Mouse (Mus musculus) thymus, postnatal 25 days (tissue): Measurements from ENCODE around the gene Atg4b.

Experiments used
- DNase-seq: peaks from one replicate; pipeline ENCODE4 v3.0.0; 2022

Atg4b gene

GRCm38 (mm10) chr1:93751290-93751689 is at the start of gene Atg4b:
Gene Atg4b, plus strand, starts transcription at chr1:93751500.
- DNase-seq = no peak

- DNase-seq = no peak
Observed at GRCm38 (mm10) chr1:93702106-93702505, 49.2 kb upstream of the Atg4b start.

GRCm38 (mm10) chr1:93703472-93704048 is 47.7 kb upstream of the Atg4b start:
- DNase-seq = no peak

- DNase-seq = no peak
Observed at GRCm38 (mm10) chr1:93704341-93704740, 47.0 kb upstream of the Atg4b start.

- DNase-seq = no peak
Observed at GRCm38 (mm10) chr1:93705389-93705788, 45.9 kb upstream of the Atg4b start.

- DNase-seq = no peak
Observed at GRCm38 (mm10) chr1:93716166-93716565, 35.1 kb upstream of the Atg4b start.

GRCm38 (mm10) chr1:93721557-93721956 is 29.7 kb upstream of the Atg4b start:
- DNase-seq = no peak

- DNase-seq = no peak
Observed at GRCm38 (mm10) chr1:93724623-93725022, 26.7 kb upstream of the Atg4b start.

GRCm38 (mm10) chr1:93725665-93726064 is 25.6 kb upstream of the Atg4b start:
- DNase-seq = no peak

- DNase-seq = no peak
Observed at GRCm38 (mm10) chr1:93726116-93726515, 25.2 kb upstream of the Atg4b start.

GRCm38 (mm10) chr1:93726974-93727373 is 24.3 kb upstream of the Atg4b start:
- peak; percentile 57 for DNase-seq

GRCm38 (mm10) chr1:93731103-93731502 is 20.2 kb upstream of the Atg4b start:
- no peak for DNase-seq

- DNase-seq = no peak
Observed at GRCm38 (mm10) chr1:93731880-93732281, 19.4 kb upstream of the Atg4b start.

GRCm38 (mm10) chr1:93735859-93736258 is 15.4 kb upstream of the Atg4b start:
- DNase-seq = no peak

- DNase-seq = no peak
Observed at GRCm38 (mm10) chr1:93737711-93738110, 13.6 kb upstream of the Atg4b start.

GRCm38 (mm10) chr1:93740671-93741070 is 10.6 kb upstream of the Atg4b start:
- DNase-seq = no peak

- DNase-seq = no peak
Observed at GRCm38 (mm10) chr1:93741987-93742386, 9.3 kb upstream of the Atg4b start.

GRCm38 (mm10) chr1:93742910-93743309 is 8.4 kb upstream of the Atg4b start:
- peak; percentile 12 for DNase-seq

GRCm38 (mm10) chr1:93746179-93746578 is 5.1 kb upstream of the Atg4b start:
- DNase-seq = no peak

GRCm38 (mm10) chr1:93748539-93748938 is 2.8 kb upstream of the Atg4b start:
- no peak for DNase-seq

GRCm38 (mm10) chr1:93753911-93754572 is 2.7 kb downstream of the Atg4b start:
- no peak for DNase-seq

GRCm38 (mm10) chr1:93754573-93755290 is 3.4 kb downstream of the Atg4b start, which contains the start of gene Thap4:
Gene Thap4, minus strand, starts transcription at chr1:93754864.
- peak; percentile 88 for DNase-seq

- no peak for DNase-seq
Observed at GRCm38 (mm10) chr1:93755291-93755610, 4.0 kb downstream of the Atg4b start.

GRCm38 (mm10) chr1:93755618-93756017 is 4.3 kb downstream of the Atg4b start:
- DNase-seq = no peak
